Mouse (Mus musculus) spleen, embryonic (tissue): ENCODE results near the gene Ajm1.

Source experiments
- CTCF ChIA-PET: fragments of 350-600 bp; sonication (Branson Sonifier 250); formaldehyde crosslinking; loops from one replicate; lab custom pipeline; 2022; lab: Charles Lee

The Ajm1 gene

GRCm38 (mm10) chr2:25536531-25536930 is 45.0 kb downstream of the Ajm1 start:
- CTCF ChIA-PET, result no interaction called here

- CTCF ChIA-PET, result interaction anchor here (0.6 to 0.7 kb wide), 3 partner anchors 11 to 275 kb away, joined by 3 read pairs; no protein-coding TSS in a partner anchor
Measured at GRCm38 (mm10) chr2:25534866-25535182, 46.7 kb downstream of the Ajm1 start.

- CTCF ChIA-PET, result interaction anchor here (1.3 kb wide), 1 partner anchor 13 kb away, joined by 3 read pairs; the partner anchor contains the start of gene Traf2
Measured at GRCm38 (mm10) chr2:25534178-25534865, 47.2 kb downstream of the Ajm1 start.

GRCm38 (mm10) chr2:25533707-25534106 is 47.9 kb downstream of the Ajm1 start:
- CTCF ChIA-PET, result interaction anchor here (0.8 to 1.3 kb wide), 2 partner anchors 13 to 47 kb away, joined by 3 read pairs; partner anchors contain the start of gene Traf2

GRCm38 (mm10) chr2:25526510-25527302 is 54.9 kb downstream of the Ajm1 start:
- CTCF ChIA-PET, result interaction anchor here (0.6 kb wide), 1 partner anchor 12 kb away, joined by 3 read pairs; no protein-coding TSS in a partner anchor
